Mouse (Mus musculus) liver, embryonic 11.5 days (tissue): ENCODE results near the gene Cebpz. TPM values are rescaled to one million over a fixed set of nuclear protein-coding genes. Genes with fewer than 3 reads are reported as not detected.

Source experiments
- polyA plus RNA-seq: library from polyadenylated mRNA; unstranded; fragments of >200 nt; fragmentation: Nextera tagmentation; extraction: Ambion mirVana; gene quantifications from 2 replicates; pipeline ENCODE4 v1.2.1, GENCODE M21; 2014

Cebpz gene
- polyA plus RNA-seq, 1 experiment from 2014 or later: 74.0 TPM

Other genes with a start within 250 kb of the Cebpz start
- gene Strn, start 199.9 kb downstream of the Cebpz start, polyA plus RNA-seq: 6.8 and 7.2 TPM in 2 replicates
- gene Heatr5b, start 101.7 kb downstream of the Cebpz start, polyA plus RNA-seq: 12.5 and 12.6 TPM in 2 replicates
- 25.5 and 29.0 TPM in 2 replicates for gene Gpatch11, start 101.5 kb downstream of the Cebpz start, polyA plus RNA-seq
- 8.2 and 8.3 TPM in 2 replicates for gene Eif2ak2, start 54.5 kb downstream of the Cebpz start, polyA plus RNA-seq
- gene Sult6b1, start 30.1 kb downstream of the Cebpz start, polyA plus RNA-seq: 0.14 TPM in 1 of 2 replicates, not detected in the other
- gene Cebpzos, start 20.6 kb downstream of the Cebpz start, polyA plus RNA-seq: 80.6 and 95.3 TPM in 2 replicates
- gene Ndufaf7, start 70 bp upstream of the Cebpz start, polyA plus RNA-seq: 58.0 and 67.3 TPM in 2 replicates
- 21.8 and 24.8 TPM in 2 replicates for gene Prkd3, start 83.8 kb upstream of the Cebpz start, polyA plus RNA-seq
- gene Qpct, start 114.8 kb upstream of the Cebpz start, polyA plus RNA-seq: 7.5 and 10.3 TPM in 2 replicates